Mouse (Mus musculus): ENCODE data around the gene Thsd4. TPM values are rescaled to one million over a fixed set of nuclear protein-coding genes. Genes with fewer than 3 reads are reported as not detected.
A peak's percentile ranks its signal among the peaks of the same experiment; 100 is the strongest.

The Thsd4 gene
- polyA plus RNA-seq, 1 experiment from 2014 or later, result 5.1 TPM

GRCm38 (mm10) chr9:60052415-60052814, 469.4 kb downstream of the Thsd4 start:
- no peaks in the 10 kb centered on the region for H3K27me3 ChIP-seq (ENCODE audit: control insufficient read depth, insufficient read depth, low read length)
- no peak overlapping the region for H3K9ac ChIP-seq (ENCODE audit: low read depth, low read length)
- no peak for ATAC-seq (ENCODE audit: low FRiP score)
- no peak for DNase-seq (ENCODE audit: low spot score)
- no peaks in the 10 kb centered on the region for H3K9me3 ChIP-seq (ENCODE audit: control insufficient read depth, low read length)
- no peak overlapping the region for H3K27ac ChIP-seq (ENCODE audit: low read depth, low read length)
- no peak overlapping the region for H3K4me2 ChIP-seq (replicated peaks; ENCODE audit: low read depth, low read length)
- no peaks in the 10 kb centered on the region for H3K4me1 ChIP-seq (replicated peaks; ENCODE audit: control insufficient read depth, insufficient read depth, low read length)
- 71% methylated on average over 4 of the region's 4 CpGs for WGBS
- no peaks in the 10 kb centered on the region for H3K36me3 ChIP-seq (ENCODE audit: control insufficient read depth, insufficient read depth, low read length)
- H3K4me3 ChIP-seq (ENCODE audit: low read depth, low read length), result no peak overlapping the region

DNA sequence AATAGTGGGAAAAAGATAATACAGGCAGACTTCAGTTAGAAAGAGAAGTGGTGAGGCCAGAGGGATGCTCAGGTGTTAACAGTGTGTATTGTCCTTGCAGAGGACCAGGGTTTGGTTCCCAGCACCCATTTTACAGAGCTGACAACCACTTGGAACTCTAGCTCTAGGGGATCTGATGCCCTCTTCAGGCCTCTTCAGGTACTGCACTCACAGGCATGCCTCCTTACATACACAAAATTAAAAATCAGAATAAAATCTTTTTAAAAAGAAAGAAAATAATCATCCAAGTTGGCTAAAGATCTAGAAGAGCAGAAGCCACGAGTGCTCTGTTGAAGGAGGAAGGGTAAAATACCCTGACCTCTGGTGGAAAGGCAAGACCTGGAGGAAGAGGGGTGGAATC, 478.7 kb downstream of the Thsd4 start:
- DNase-seq (ENCODE audit: low spot score), result no peak
- ATAC-seq (ENCODE audit: low FRiP score), result no peak
- H3K4me2 ChIP-seq (replicated peaks; ENCODE audit: low read depth, low read length), result no peak overlapping the region
- no peaks in the 10 kb centered on the region for H3K4me1 ChIP-seq (replicated peaks; ENCODE audit: control insufficient read depth, insufficient read depth, low read length)
- H3K27ac ChIP-seq (ENCODE audit: low read depth, low read length), result no peak overlapping the region
- no peak overlapping the region for H3K9ac ChIP-seq (ENCODE audit: low read depth, low read length)
- no peaks in the 10 kb centered on the region for H3K36me3 ChIP-seq (ENCODE audit: control insufficient read depth, insufficient read depth, low read length)
- H3K9me3 ChIP-seq (ENCODE audit: control insufficient read depth, low read length), result no peaks in the 10 kb centered on the region
- H3K4me3 ChIP-seq (ENCODE audit: low read depth, low read length), result no peak overlapping the region
- 89% methylated on average over 1 of the region's 1 CpGs for WGBS
- H3K27me3 ChIP-seq (ENCODE audit: control insufficient read depth, insufficient read depth, low read length), result no peaks in the 10 kb centered on the region

DNA sequence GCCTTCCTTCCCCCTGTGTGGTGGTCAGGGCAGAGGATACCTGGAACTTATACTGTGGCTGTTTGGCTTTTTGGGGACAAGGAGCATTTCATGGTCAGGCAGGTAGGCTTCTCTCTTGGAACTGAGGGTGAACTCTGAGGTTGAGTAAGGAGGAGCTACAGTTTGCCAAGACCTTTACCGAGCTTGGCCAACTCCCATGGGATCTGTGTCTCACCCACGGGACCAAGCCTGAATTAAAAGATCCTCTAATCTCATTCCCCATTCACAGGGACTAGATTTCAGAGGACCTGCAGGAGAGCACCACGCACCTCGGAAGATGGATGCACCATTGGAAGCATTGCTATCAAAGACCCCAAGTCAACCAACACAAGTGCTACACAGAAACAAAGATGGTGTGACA, 487.0 kb downstream of the Thsd4 start:
- H3K27ac ChIP-seq (ENCODE audit: low read depth, low read length), result no peak overlapping the region
- DNase-seq (ENCODE audit: low spot score) (no peak), ATAC-seq (ENCODE audit: low FRiP score) (no peak)
- no peaks in the 10 kb centered on the region for H3K27me3 ChIP-seq (ENCODE audit: control insufficient read depth, insufficient read depth, low read length)
- H3K9ac ChIP-seq (ENCODE audit: low read depth, low read length), result no peak overlapping the region
- no peak overlapping the region for H3K4me3 ChIP-seq (ENCODE audit: low read depth, low read length)
- WGBS, result 91% methylated on average over 4 of the region's 4 CpGs
- H3K9me3 ChIP-seq (ENCODE audit: control insufficient read depth, low read length), result no peaks in the 10 kb centered on the region
- H3K4me2 ChIP-seq (replicated peaks; ENCODE audit: low read depth, low read length), result no peak overlapping the region
- H3K4me1 ChIP-seq (replicated peaks; ENCODE audit: control insufficient read depth, insufficient read depth, low read length), result no peaks in the 10 kb centered on the region
- H3K36me3 ChIP-seq (ENCODE audit: control insufficient read depth, insufficient read depth, low read length), result no peaks in the 10 kb centered on the region

DNA sequence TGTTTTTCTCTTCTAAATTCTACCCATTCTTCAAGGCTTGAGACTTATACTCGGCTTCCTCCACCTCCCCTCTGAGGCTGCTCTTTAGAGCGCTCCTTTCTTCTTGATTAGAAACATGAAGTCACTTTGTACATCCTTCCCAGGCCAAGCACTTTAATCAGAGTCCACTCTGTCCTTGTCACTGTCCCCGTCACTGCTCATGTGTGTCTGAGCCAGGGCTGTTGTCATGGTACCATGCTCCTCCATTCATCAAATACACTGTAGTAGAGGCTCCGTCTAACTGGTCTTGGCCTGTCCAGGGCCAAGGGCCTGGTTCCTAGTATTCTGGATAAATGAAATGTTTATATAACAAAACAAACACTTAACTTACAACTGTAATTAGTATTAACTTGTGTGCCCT, 494.6 kb downstream of the Thsd4 start:
- Histone ChIP-seq H3K36me3 (ENCODE audit: control insufficient read depth, insufficient read depth, low read length) (no peaks in the 10 kb centered on the region), H3K4me3 (ENCODE audit: low read depth, low read length) (no peak overlapping the region), H3K27ac (ENCODE audit: low read depth, low read length) (no peak overlapping the region), H3K9ac (ENCODE audit: low read depth, low read length) (no peak overlapping the region), H3K4me1 (replicated peaks; ENCODE audit: control insufficient read depth, insufficient read depth, low read length) (peaks cover 3% of the 10 kb centered on the region; the same call in 1 of the 2 replicates), H3K9me3 (ENCODE audit: control insufficient read depth, low read length) (no peaks in the 10 kb centered on the region), H3K27me3 (ENCODE audit: control insufficient read depth, insufficient read depth, low read length) (no peaks in the 10 kb centered on the region), H3K4me2 (replicated peaks; ENCODE audit: low read depth, low read length) (no peak overlapping the region)
- ATAC-seq (ENCODE audit: low FRiP score) (no peak), DNase-seq (ENCODE audit: low spot score) (no peak)
- WGBS, result 67% methylated on average over 4 of the region's 4 CpGs

- no peak overlapping the region for H3K9ac ChIP-seq (ENCODE audit: low read depth, low read length)
- no peak overlapping the region for H3K4me3 ChIP-seq (ENCODE audit: low read depth, low read length)
- DNase-seq (ENCODE audit: low spot score) (no peak), ATAC-seq (ENCODE audit: low FRiP score) (no peak)
- 83% methylated on average over 2 of the region's 2 CpGs for WGBS
- no peak overlapping the region for H3K27ac ChIP-seq (ENCODE audit: low read depth, low read length)
- no peaks in the 10 kb centered on the region for H3K9me3 ChIP-seq (ENCODE audit: control insufficient read depth, low read length)
- H3K4me2 ChIP-seq (replicated peaks; ENCODE audit: low read depth, low read length), result no peak overlapping the region
- H3K27me3 ChIP-seq (ENCODE audit: control insufficient read depth, insufficient read depth, low read length), result no peaks in the 10 kb centered on the region
- H3K36me3 ChIP-seq (ENCODE audit: control insufficient read depth, insufficient read depth, low read length), result no peaks in the 10 kb centered on the region
- H3K4me1 ChIP-seq (replicated peaks; ENCODE audit: control insufficient read depth, insufficient read depth, low read length), result peaks cover 3% of the 10 kb centered on the region; the same call in 1 of the 2 replicates
These were observed 495.1 kb downstream of the Thsd4 start for GRCm38 (mm10) chr9:60026795-60027194.

DNA sequence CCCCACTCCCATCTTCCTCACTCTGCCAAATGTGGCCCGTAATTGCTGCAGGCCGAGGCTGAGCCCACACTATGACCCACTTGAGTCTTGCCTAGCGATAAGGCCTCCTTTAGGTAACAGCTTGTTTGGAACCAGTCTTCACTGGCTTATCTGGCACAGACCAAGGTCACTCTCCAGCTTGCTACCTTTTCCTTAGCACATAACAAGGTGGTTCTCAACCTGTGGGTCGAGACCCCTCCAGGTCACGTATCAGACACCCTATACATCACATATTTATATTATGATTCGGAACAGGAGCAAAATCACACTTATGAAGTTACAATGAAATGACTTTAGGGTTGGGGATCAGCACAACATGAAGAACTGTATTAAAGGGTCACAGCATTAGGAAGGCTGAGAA, 495.9 kb downstream of the Thsd4 start:
- ATAC-seq (ENCODE audit: low FRiP score) (no peak), DNase-seq (ENCODE audit: low spot score) (no peak)
- H3K9ac ChIP-seq (ENCODE audit: low read depth, low read length), result no peak overlapping the region
- H3K4me2 ChIP-seq (replicated peaks; ENCODE audit: low read depth, low read length), result no peak overlapping the region
- H3K4me1 ChIP-seq (replicated peaks; ENCODE audit: control insufficient read depth, insufficient read depth, low read length), result peaks cover 3% of the 10 kb centered on the region; the same call in 1 of the 2 replicates
- no peaks in the 10 kb centered on the region for H3K9me3 ChIP-seq (ENCODE audit: control insufficient read depth, low read length)
- WGBS, result 83% methylated on average over 6 of the region's 6 CpGs
- no peak overlapping the region for H3K27ac ChIP-seq (ENCODE audit: low read depth, low read length)
- no peaks in the 10 kb centered on the region for H3K27me3 ChIP-seq (ENCODE audit: control insufficient read depth, insufficient read depth, low read length)
- H3K36me3 ChIP-seq (ENCODE audit: control insufficient read depth, insufficient read depth, low read length), result no peaks in the 10 kb centered on the region
- no peak overlapping the region for H3K4me3 ChIP-seq (ENCODE audit: low read depth, low read length)

GRCm38 (mm10) chr9:60024971-60025370, 496.9 kb downstream of the Thsd4 start:
- Histone ChIP-seq H3K27ac (ENCODE audit: low read depth, low read length) (no peak overlapping the region), H3K9ac (ENCODE audit: low read depth, low read length) (no peak overlapping the region), H3K36me3 (ENCODE audit: control insufficient read depth, insufficient read depth, low read length) (no peaks in the 10 kb centered on the region), H3K27me3 (ENCODE audit: control insufficient read depth, insufficient read depth, low read length) (no peaks in the 10 kb centered on the region), H3K4me3 (ENCODE audit: low read depth, low read length) (no peak overlapping the region), H3K4me2 (replicated peaks; ENCODE audit: low read depth, low read length) (no peak overlapping the region), H3K9me3 (ENCODE audit: control insufficient read depth, low read length) (no peaks in the 10 kb centered on the region), H3K4me1 (replicated peaks; ENCODE audit: control insufficient read depth, insufficient read depth, low read length) (peaks cover 3% of the 10 kb centered on the region; the same call in 1 of the 2 replicates)
- ATAC-seq (ENCODE audit: low FRiP score) (0 out of 2 replicates have a peak, but pooled peaks have one; percentile 4), DNase-seq (ENCODE audit: low spot score) (no peak)
- WGBS, result under 1% methylated on average over 5 of the region's 5 CpGs

DNA sequence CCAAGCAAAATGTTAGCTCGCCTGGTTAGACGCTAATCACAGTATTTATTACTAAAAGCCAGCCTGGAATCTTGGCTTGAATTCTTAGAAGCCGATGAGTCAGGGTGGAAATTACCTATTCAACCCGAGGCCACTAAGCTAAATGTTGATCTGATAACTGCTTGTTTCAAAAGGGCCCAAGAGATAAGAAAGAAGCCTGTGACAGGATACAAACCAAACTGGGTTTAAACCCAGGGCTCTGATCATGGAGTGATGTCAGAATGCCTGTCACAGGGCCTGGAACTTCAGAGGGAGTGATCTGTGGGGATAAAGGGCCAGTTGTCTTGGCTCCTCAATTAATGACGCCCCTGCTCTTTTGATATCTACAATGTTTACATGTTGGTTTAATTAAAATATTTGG, 497.3 kb downstream of the Thsd4 start:
- Histone ChIP-seq H3K27me3 (ENCODE audit: control insufficient read depth, insufficient read depth, low read length) (no peaks in the 10 kb centered on the region), H3K4me1 (replicated peaks; ENCODE audit: control insufficient read depth, insufficient read depth, low read length) (peaks cover 3% of the 10 kb centered on the region; the same call in 1 of the 2 replicates), H3K4me2 (replicated peaks; ENCODE audit: low read depth, low read length) (no peak overlapping the region), H3K36me3 (ENCODE audit: control insufficient read depth, insufficient read depth, low read length) (no peaks in the 10 kb centered on the region), H3K4me3 (ENCODE audit: low read depth, low read length) (no peak overlapping the region), H3K27ac (ENCODE audit: low read depth, low read length) (no peak overlapping the region), H3K9me3 (ENCODE audit: control insufficient read depth, low read length) (no peaks in the 10 kb centered on the region), H3K9ac (ENCODE audit: low read depth, low read length) (no peak overlapping the region)
- WGBS, result 21% methylated on average over 5 of the region's 5 CpGs
- no peak for ATAC-seq (ENCODE audit: low FRiP score)
- no peak for DNase-seq (ENCODE audit: low spot score)

DNA sequence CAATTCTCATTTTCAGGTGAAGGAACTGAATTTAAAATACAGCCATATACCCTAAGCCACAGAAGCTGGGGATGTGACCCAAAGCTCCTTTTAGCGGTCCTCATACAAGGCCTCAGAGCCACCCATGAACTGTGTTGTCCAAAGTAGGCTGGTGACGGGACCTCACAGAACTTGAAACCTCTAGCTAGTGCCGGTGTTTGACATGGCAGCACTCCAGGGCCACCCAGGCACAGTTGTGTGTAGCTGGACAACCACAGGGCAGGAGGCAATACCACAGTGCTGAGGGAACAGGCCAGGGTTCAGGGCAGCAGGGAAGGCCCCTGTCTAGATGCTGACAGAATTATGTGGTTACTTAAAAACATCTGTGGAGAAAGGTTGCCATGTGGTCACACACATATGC, 499.5 kb downstream of the Thsd4 start:
- Histone ChIP-seq H3K4me3 (ENCODE audit: low read depth, low read length) (no peak overlapping the region), H3K27ac (ENCODE audit: low read depth, low read length) (no peak overlapping the region), H3K4me2 (replicated peaks; ENCODE audit: low read depth, low read length) (no peak overlapping the region), H3K9me3 (ENCODE audit: control insufficient read depth, low read length) (no peaks in the 10 kb centered on the region), H3K9ac (ENCODE audit: low read depth, low read length) (no peak overlapping the region), H3K4me1 (replicated peaks; ENCODE audit: control insufficient read depth, insufficient read depth, low read length) (peaks cover 3% of the 10 kb centered on the region; the same call in 1 of the 2 replicates), H3K27me3 (ENCODE audit: control insufficient read depth, insufficient read depth, low read length) (no peaks in the 10 kb centered on the region), H3K36me3 (ENCODE audit: control insufficient read depth, insufficient read depth, low read length) (no peaks in the 10 kb centered on the region)
- DNase-seq (ENCODE audit: low spot score) (no peak), ATAC-seq (ENCODE audit: low FRiP score) (no peak)
- 69% methylated on average over 3 of the region's 3 CpGs for WGBS

All from hindbrain, embryonic 11.5 days (tissue).